Mouse (Mus musculus) c-Kit-positive CD71-positive TER-119-positive erythroid progenitor cells, embryonic 14.5 days (primary cell): Measurements from ENCODE around the gene Ttc9c.
"Not testable (repeated sequence)": the region's sequence is repeated elsewhere in the genome, so short reads cannot be mapped to it uniquely, and the experiment has no call there.

Experiments
- DNase-seq: peaks from one replicate; pipeline ENCODE4 v3.0.0-alpha.2; 2013; ENCODE audit warnings: low spot score

Ttc9c gene

GRCm38 (mm10) chr19:8818801-8819595 is at the start of gene Ttc9c:
TSS of gene Ttc9c (minus strand) at chr19:8819333.
- DNase-seq: peak; percentile 96

GRCm38 (mm10) chr19:8864265-8864664 is 45.1 kb upstream of the Ttc9c start:
- DNase-seq: no peak

- DNase-seq: no peak
These were observed 39.9 kb upstream of the Ttc9c start for GRCm38 (mm10) chr19:8859018-8859417.

GRCm38 (mm10) chr19:8857689-8858088 is 38.6 kb upstream of the Ttc9c start:
- peak; percentile 60 for DNase-seq

GRCm38 (mm10) chr19:8853117-8853516 is 34.0 kb upstream of the Ttc9c start:
- no peak for DNase-seq

- no peak for DNase-seq
These were observed 33.2 kb upstream of the Ttc9c start for GRCm38 (mm10) chr19:8852236-8852928.

GRCm38 (mm10) chr19:8851639-8852038 is 32.5 kb upstream of the Ttc9c start:
- DNase-seq: no peak

GRCm38 (mm10) chr19:8850402-8850901 is 31.3 kb upstream of the Ttc9c start, which contains the start of gene Lrrn4cl:
TSS of gene Lrrn4cl (plus strand) at chr19:8850768.
- DNase-seq: no peak

- no peak for DNase-seq
These were observed 29.2 kb upstream of the Ttc9c start for GRCm38 (mm10) chr19:8848356-8848755.

GRCm38 (mm10) chr19:8844371-8845129 is 25.4 kb upstream of the Ttc9c start:
- peak; percentile 74 for DNase-seq

- no peak for DNase-seq
These were observed 23.8 kb upstream of the Ttc9c start for GRCm38 (mm10) chr19:8842961-8843360.

- no peak for DNase-seq
These were observed 21.9 kb upstream of the Ttc9c start for GRCm38 (mm10) chr19:8841012-8841411.

- DNase-seq: peak; percentile 71
These were observed 21.0 kb upstream of the Ttc9c start for GRCm38 (mm10) chr19:8839908-8840791.

GRCm38 (mm10) chr19:8839103-8839907 is 20.2 kb upstream of the Ttc9c start, which contains the start of gene Gng3:
TSS of gene Gng3 (minus strand) at chr19:8839194.
- DNase-seq: no peak

- DNase-seq: peak; percentile 24
These were observed 19.1 kb upstream of the Ttc9c start for GRCm38 (mm10) chr19:8838041-8838730.

- peak; percentile 76 for DNase-seq
These were observed 18.2 kb upstream of the Ttc9c start, which contains the start of gene Bscl2 for GRCm38 (mm10) chr19:8837251-8837791. TSS of gene Bscl2 (plus strand) at chr19:8837467.

- DNase-seq: not testable (repeated sequence)
These were observed 17.2 kb upstream of the Ttc9c start for GRCm38 (mm10) chr19:8836327-8836726.

- DNase-seq: no peak
These were observed 13.8 kb upstream of the Ttc9c start for GRCm38 (mm10) chr19:8832971-8833370.

GRCm38 (mm10) chr19:8831262-8831661 is 12.1 kb upstream of the Ttc9c start:
- no peak for DNase-seq
